Mouse (Mus musculus): ENCODE results near the gene Cipc. TPM values are rescaled to one million over a fixed set of nuclear protein-coding genes. Genes with fewer than 3 reads are reported as not detected.

Gene Cipc
- 10 to 100 TPM; 21.5 to 31.1 TPM for total RNA-seq (2021)
- long read RNA-seq, experiment 1, full-length matches to known transcripts = 23 of 27 reads
- long read RNA-seq, experiment 1, partial matches to known transcripts = 1 of 27 reads
- long read RNA-seq, experiment 1, other reads (novel, unspliced or antisense) = 3 of 27 reads
- long read RNA-seq, experiment 2, full-length matches to known transcripts = 25 of 31 reads
- long read RNA-seq, experiment 2, partial matches to known transcripts = 1 of 31 reads
- long read RNA-seq, experiment 2, other reads (novel, unspliced or antisense) = 5 of 31 reads

DNA sequence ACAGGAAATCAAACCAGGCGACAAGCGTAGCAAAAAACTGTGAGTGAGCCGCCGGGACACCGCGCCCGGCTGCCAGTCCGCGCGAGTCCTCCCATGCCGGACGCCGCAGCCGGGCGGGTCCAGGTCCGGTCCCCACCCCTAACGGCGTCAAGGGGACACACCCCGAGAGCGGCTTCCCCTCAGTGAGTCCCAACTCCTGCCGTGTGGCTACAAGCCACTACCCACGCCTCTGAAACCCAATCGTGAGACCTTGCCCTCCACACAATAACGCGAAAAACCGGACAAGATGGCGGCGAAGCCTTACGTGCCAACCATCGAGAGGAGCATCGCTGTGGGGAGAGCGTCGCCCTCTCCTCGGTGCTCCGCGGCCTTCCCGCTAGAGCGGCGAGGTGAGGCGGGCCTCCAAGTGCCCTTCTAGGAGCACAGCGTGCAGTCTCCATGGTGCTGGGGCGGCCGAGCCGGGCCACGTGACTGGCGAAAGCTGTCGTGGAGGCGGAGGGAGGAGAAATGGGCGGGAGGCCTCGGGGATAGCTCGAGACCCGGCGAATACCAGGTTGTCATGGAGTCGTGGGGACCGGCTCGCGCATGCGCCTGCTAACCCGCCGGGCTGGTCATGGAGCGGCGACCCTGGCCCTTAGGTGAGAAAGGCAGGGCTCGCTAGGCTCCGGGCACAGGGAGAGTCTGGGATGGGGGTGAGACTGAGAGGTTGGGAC is at the start of gene Cipc:
Cipc (plus strand) TSS at position 182 of the 713 bp plus-strand sequence.
- peak; percentile 93 to 98 for DNase-seq (ENCODE audit: low spot score in 2 of 2)

DNA sequence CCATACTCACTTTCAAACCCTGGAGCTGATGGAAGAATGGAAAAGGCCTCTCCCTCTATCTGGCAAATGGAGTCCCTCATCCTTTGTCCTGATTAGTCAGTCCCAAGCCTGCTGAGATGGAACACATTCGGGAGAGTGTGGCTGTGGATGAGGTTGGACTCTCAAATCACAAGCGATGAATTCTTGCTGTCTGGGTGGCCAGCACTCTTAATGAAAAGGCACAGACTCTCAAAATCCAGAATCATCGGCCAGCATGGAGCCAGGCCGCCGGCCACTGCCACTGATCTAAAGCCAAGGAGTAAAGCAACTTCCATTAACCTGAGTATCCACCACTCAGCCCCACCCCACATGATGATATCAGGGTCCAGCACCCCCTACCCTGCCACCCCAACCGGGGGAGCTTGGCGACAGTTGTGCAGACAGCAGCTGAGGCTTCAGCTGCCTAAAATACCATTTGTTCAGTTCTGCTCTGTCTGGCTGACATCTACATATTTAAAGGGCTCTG is 49.0 kb upstream of the Cipc start:
- DNase-seq (ENCODE audit: low spot score in 2 of 2) = no peak

GRCm38 (mm10) chr12:86898448-86898847 is 48.4 kb upstream of the Cipc start:
- no peak for DNase-seq (ENCODE audit: low spot score in 2 of 2)

DNA sequence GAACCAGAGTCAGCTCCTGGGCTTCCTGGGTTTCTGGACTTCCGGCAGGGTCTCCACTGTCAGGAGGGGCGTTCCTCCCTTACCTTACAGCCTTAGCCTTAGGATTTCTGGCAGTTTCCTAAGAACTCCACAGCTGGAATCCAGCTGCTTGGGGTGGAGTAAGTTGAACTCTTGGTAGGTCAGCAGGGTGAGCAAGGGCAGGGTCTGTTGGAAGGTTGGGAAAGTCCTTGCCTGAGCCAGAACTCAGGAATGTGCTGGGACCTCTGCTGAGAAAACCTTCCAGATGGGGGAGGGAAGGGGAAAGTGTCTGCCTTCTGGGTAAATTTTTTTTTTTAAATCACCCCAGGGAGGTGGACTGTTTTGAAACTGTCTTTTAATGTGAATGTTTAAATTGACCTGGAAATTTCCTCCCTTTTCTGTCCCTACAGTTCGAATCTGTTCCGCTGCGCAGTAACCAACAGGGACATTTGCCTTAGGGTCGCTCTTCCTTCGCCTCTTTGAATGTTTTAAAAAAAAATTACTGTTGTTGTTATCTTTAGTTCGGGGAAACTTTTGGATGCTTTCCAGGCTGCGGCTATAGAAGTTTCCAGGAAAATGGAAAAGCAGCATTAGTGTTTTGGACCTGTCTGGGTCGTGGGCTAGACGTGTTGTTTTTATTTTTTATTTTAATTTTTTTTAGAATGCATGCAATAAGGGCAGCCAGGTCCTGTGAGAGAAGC is 47.2 kb upstream of the Cipc start:
- DNase-seq (ENCODE audit: low spot score in 2 of 2) = peak in 1 of 2 experiments; percentile 52

DNA sequence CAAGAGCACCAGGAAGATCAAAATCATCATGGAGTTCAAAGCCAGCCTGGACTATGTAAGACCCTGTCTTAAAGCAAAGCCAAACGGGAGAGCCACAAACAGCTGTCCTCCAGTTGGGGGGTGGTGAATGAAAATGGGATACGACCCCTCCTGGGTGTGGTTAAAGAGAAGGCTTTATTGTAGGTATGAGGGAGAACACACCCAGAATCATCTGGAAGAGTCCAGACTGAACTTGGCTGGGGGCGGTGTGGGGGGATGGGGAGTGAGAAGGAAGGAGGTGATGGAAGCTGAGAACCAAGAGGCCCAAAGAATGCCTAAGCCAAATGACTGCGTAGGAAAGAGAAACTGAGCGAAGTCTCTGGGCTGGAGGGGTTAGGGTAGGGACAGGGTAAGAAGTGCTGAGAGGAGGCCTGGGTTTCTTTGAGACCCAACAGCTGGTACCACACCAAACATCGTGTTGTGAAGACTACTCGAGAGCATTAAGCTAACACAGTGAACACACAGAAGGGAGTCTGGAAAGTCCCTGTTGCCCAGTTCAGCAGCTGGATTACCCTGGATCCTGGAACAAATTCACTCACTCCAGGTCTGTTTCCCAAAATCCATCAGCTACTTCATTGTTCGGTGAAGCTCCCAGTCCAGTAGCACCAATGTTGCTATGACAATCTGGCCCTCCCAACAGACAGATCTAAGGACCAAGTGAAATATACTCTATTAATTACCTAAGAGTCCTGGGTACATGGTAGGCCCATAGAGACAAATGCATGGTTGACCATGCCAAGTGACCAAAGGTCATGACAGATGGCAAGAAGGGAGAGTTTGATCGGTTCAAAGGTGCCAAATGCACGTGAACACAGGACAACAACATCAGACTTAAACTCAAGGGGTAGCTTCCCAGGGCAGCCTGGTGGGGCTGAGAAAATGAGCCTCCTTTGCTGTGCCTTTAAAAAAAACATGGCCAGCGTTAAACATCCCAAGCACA is 42.7 kb upstream of the Cipc start:
- DNase-seq (ENCODE audit: low spot score in 2 of 2) = no peak

DNA sequence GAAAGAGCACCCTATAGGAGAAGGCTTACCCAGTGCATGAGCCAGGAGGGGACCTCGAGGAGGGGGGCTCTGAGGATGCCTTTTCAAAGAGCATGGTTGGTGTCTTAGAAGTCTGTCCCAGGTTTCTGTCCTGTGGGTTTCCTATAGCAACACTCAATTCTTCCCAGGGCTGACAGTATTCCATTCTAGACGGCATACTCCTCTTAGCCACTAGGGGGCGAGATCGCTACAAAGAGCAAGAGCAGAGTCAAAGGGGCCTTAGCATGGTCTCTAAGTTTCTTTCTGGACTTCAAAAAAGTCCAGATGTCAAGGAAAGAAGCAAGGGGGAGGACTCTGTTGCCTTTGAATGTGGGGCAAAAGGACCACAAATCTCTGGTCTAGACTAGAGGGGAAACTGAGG is 41.6 kb upstream of the Cipc start:
- DNase-seq (ENCODE audit: low spot score in 2 of 2) = peak in 1 of 2 experiments; percentile 66

GRCm38 (mm10) chr12:86905876-86906275 is 41.0 kb upstream of the Cipc start:
- DNase-seq (ENCODE audit: low spot score in 2 of 2) = no peak

- peak; percentile 65 to 84 for DNase-seq (ENCODE audit: low spot score in 2 of 2)
Observed at GRCm38 (mm10) chr12:86906395-86906794, 40.4 kb upstream of the Cipc start.

GRCm38 (mm10) chr12:86911482-86911931 is 35.3 kb upstream of the Cipc start:
- no peak for DNase-seq (ENCODE audit: low spot score in 2 of 2)

DNA sequence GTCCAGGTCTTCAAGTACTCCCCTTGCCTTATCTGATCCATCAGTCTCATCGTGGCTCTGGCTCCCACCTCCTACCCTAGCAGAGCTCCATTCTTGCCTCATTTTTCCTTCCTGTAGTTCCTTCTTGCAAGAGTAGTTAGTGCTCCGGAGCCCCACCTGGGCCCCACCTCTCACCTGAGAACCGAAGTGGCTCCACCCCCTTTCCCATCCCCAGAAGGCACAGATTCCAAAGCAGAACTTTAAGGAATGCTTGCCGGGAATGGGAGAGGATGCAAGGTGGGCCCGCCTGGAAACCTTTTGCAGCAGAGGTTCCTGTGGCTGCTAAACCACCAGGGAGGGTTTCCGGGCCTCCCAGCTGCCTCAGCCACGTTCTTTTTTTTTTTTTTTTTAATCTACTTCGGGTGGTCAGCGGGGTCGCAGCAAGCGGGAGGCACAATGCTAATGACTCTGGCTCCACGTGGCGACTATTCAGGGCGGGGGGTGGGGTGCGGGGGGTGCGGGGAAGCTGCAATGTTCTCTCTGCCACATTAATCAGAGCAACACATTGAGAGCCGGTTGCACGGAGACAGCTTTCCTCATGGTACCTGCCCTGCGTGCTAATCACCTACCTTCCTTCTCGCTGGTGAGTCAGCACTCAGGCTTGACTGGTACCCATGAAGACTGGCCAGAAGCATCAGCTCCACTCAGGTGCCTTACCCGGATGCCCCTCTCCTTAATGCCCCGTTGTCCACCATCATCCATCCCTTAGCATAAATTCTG is 34.3 kb upstream of the Cipc start:
- DNase-seq (ENCODE audit: low spot score in 2 of 2) = no peak

DNA sequence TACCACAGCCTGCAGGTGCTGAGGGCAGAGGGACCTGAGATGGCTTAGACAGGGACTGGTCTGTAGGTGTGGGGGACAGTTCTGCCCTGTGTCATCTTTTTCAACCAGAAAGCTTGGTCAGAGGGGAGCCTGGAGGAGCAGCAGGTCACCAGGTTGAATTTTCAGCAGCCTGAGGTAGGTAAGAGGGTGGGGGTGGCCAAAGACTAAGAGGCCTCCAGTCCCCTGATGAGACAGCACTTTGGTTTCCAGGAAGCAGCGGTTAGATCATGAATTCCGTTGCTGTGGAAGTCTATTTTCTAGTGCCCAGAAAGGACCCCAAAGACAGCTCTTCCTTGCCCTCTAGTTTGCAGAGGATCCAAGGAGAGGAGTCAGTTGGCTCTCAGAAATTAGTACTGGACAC is 32.5 kb upstream of the Cipc start:
- DNase-seq (ENCODE audit: low spot score in 2 of 2) = no peak

DNA sequence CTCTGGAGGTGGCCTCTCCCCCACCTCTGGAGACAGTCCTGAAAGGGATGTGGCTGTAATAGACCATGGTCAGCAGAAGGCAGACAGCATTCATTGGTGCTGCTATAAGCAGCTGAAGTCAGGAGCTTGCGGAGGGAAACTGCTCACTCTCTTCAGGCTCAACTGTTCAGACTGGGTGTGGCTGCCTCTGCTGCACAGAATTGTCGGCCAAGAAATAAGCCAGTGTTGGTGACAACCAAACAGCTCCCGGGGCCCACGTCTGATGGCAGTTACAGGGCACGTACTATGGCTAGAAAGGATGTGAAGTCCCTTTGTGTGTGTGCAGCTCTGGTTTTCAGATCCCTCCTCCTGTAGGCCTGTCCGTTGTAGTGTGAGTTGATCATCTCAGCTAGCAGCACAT is 32.1 kb upstream of the Cipc start:
- no peak for DNase-seq (ENCODE audit: low spot score in 2 of 2)

- DNase-seq (ENCODE audit: low spot score in 2 of 2) = no peak
Observed at GRCm38 (mm10) chr12:86915617-86916016, 31.2 kb upstream of the Cipc start.

DNA sequence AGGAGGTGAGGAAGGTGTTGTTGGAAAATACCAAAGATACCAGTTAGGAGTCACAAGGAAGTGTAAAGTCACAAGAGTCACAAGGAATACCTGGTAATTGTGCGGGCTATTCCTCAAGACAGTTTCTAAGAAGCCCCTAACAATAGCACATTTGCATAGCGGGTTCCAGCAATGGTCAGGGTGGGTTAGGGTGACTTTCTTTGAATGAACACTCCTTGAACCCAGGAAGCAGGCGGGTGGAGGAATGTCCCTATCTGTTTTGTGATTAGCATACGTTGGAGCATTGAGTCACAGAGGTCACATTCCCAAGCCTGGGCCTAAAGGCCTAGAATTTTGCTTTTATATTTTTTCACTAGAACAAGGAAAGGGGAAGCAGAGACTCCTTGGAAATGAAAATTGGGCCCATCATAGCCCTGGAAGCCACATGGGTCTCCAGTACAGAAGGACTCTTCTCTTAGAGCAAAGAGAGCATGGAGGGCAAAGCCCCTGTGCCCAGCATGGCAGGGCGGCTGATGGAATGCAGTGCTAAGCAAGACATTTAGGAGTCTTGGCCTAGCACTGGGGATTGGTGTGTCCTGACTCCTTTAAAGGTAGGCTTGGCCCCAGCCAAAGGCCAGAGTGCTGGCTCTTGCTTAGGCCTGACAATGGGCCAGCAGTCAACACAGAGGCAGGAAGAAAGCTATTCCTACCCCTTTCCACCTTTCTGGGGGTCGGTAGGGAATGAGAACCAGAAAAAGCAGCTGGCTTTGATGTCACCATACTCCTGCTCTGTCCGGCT is 29.9 kb upstream of the Cipc start:
- DNase-seq (ENCODE audit: low spot score in 2 of 2) = no peak

DNA sequence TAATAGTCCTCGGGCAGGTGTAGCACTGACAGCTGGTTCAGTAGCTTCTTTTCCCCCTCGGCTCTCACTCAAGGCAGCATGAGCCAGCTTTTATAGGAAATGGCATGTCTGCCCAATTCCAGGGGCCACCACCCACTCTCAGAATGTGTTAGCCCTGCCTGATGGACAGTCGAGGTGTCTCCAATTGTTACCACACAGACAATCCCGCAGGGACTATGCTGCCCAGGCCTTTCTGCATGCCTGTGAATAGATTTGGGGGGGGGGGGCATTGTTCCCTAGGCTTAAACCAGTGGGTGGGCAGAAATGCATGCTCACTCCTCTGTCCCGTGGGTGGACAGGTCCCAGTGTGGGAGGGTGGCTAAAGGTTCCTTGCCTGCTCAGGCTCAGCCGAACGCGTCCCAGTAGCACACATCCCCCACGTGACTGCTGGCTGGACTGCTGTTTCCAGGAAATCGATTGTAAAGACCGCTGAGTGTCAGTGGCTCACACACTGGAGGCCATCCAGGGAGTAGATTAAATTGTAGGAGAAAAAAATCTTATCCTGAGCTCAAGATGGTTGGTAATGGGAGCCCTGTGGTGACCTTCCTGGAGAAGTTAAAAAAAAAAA is 28.4 kb upstream of the Cipc start:
- DNase-seq (ENCODE audit: low spot score in 2 of 2) = peak in 1 of 2 experiments; percentile 53

GRCm38 (mm10) chr12:86918983-86919722 is 27.7 kb upstream of the Cipc start:
- DNase-seq (ENCODE audit: low spot score in 2 of 2) = no peak

DNA sequence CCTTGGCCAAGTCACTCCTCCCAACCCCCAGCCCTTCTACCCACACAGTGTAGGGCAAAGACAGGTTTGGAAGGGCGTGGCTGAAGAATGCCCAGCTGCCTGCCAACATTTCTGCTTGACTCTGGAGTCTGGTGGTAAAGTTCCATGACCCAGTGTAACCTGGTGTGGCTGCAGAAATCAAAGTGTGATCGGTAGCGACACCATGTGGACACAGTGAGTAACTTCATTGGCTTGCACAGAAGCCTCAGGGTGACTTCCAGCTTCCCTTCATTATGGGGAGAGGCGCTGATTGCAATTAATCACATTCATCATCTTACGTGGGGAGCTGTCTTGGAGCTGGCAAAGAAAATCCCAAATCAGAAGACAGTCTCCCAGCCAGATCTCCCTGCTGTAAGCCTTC is 23.0 kb upstream of the Cipc start:
- DNase-seq (ENCODE audit: low spot score in 2 of 2) = peak; percentile 43 to 72

All from gastrocnemius, postnatal 4 days (tissue).